Mouse (Mus musculus): ENCODE measurements around the gene Ormdl2. TPM values are rescaled to one million over a fixed set of nuclear protein-coding genes. Genes with fewer than 3 reads are reported as not detected.
"Not testable (repeated sequence)": the region's sequence is repeated elsewhere in the genome, so short reads cannot be mapped to it uniquely, and the experiment has no call there.

The Ormdl2 gene
- 10 to 100 TPM; 11.7 to 12.0 TPM for total RNA-seq (2021)
- long read RNA-seq, experiment 1, transcript Ormdl2-204 (4 exons, 724 nt): minor isoform, 9 of 28 reads
- long read RNA-seq, experiment 1, transcript Ormdl2-201 (4 exons, 1,573 nt): major isoform, 12 of 28 reads
- long read RNA-seq, experiment 1, partial matches to known transcripts: 0 of 28 reads
- long read RNA-seq, experiment 1, other reads (novel, unspliced or antisense): 7 of 28 reads
- long read RNA-seq, experiment 2, transcript Ormdl2-204 (4 exons, 724 nt): major isoform, 7 of 20 reads
- long read RNA-seq, experiment 2, transcript Ormdl2-201 (4 exons, 1,573 nt): minor isoform, 5 of 20 reads
- long read RNA-seq, experiment 2, partial matches to known transcripts: 2 of 20 reads
- long read RNA-seq, experiment 2, other reads (novel, unspliced or antisense): 6 of 20 reads

DNA sequence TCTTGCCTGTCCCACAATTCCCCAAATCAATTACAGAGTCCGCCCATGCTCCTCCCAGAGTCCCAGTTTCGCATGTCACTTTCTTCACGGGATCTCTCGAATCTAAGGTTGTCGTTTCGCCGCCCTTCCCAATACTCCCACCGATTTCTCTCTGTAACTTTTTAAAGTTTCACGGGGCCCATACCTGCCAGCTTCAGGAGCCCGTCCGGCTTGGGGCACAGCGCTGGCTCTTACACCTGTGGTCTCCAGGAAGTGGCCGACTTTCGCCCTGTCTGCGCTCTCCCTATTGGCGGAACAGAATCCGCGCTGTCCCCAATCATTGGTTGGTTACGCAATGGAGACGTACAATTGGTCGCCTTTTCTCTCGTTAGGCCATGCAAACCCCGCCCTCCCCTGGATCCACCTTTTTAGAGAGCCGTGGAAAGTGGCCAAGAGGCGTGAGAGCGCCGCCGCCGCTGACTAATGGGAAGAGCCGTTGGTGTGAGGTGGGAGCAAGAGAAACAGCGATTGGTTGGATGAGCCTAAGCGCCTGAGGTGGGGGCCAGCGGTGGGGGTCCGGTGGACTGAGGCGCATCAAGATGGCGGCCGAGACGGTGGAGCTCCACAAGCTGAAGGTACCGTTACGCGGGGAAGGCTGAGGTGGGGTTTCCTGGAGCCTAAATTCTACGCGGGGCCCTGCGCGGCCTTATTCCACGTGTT, at the start of gene Ormdl2:
Gene Ormdl2 (minus strand): TSS at position 288 of the 699 bp plus-strand sequence.
- DNase-seq (ENCODE audit: low spot score in 2 of 2): peak; percentile 96 to 98

DNA sequence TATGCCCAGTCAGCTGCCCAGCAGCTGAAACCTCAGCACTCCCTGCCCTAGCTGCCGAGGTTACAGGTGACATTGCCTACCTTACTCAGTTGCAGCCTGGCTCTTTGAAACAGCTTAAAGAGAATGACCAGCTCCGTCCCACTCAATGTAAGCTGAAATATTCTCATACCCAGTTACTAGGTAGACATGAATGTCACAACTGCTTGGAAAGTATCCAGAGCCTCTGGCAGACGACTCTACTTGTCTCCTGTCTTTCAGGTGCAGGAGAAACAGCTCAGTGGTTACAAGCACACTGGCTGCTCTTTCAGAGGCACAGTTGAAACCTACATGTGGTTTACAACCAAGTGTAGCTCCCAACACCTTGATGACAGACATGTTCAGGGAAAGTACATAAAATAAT, 48.9 kb upstream of the Ormdl2 start:
- DNase-seq (ENCODE audit: low spot score in 2 of 2): no peak

DNA sequence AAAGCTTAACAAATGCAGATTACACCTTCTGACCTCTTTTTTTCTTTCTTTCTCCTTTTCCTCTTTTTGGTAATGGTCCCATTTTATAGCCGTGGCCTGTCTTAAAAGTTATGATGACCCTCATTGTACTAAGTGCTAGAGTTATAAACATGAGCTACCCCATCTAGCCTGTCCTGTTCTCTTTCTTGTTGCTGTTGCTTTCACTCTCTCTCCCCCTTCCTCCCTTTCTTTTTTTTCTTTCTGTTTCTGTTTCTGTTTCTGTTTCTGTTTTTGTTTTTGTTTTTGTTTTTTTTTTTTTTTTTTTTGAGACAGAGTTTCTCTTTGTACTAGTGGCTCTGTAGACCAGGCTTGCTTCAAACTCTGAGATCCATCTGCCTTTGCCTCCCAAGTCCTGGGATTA, 45.1 kb upstream of the Ormdl2 start:
- no peak for DNase-seq (ENCODE audit: low spot score in 2 of 2)

DNA sequence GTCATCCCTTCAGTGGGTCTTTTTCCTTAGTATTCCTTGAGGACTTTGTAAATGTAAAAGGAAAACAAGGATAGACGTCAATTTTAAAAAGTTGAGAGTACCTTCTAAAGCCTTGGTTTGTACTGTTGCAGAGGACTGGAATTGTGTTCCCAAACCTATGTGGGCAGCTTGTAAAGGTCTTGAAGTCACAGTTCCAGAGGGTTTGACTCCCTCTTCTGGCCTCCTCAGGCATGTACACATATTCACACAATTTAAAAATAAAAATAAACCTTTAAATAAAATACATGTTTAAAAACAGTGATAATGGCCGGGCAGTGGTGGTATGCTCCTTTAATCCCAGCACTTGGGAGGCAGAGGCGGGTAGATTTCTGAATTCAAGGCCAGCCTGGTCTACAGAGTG, 44.6 kb upstream of the Ormdl2 start:
- no peak for DNase-seq (ENCODE audit: low spot score in 2 of 2)

DNA sequence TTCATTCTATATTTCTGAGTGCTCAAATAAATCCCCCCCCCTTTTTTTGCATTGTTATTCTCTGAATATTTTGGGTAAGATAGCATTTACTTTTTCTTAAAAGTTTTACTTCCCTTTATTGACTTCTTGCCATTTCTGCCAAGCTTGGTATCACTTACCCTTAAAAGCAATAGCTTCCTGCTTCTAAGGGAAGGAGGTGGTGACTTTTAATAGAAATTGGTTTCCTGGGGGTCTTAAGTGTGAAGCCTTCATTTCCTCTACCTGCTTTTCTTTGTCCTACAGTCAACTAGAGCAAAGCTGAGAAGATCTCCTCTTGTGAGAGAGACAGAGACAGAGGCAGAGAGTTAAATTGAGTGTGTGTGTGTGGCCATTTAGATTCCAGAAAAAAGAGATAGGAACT, 39.7 kb upstream of the Ormdl2 start:
- DNase-seq (ENCODE audit: low spot score in 2 of 2): no peak

DNA sequence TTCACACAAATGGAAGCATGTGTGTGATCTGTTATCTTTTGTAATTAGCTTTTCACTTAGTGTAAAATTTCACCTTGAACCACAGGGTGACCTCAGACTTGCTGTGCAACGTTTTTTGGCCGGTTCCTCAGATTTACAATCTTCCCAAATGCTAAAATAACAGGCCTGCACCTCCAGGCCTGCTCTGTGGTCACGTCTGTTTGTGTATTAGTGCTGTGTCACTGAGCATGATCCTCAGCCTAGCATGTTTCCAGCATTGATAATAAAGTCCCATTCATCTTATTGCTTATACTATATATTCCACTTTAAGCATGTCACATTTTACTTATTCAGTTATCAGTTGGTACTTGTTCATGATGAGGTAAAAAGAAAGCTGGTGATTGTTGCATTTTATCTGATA, 28.9 kb upstream of the Ormdl2 start:
- DNase-seq (ENCODE audit: low spot score in 2 of 2): no peak

DNA sequence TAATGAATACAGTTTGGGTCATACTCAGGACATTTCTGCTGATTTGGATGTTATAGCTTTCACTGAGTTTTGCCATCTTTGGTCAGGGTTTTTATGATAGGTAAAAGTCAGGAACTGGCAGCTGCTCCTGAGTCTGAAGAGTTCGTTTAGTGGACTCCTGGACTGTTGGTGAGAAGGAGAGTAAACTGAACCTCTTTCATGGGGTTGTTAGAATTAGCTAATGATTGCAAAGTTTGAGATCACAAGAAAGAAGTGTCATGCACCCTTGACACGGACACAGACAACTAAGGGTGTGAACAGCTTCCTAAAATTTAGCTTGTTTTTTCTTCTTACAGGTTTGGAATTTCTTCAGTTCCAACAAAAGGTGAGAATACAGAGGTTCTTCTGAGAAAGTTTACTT, 27.0 kb upstream of the Ormdl2 start:
- no peak for DNase-seq (ENCODE audit: low spot score in 2 of 2)

DNA sequence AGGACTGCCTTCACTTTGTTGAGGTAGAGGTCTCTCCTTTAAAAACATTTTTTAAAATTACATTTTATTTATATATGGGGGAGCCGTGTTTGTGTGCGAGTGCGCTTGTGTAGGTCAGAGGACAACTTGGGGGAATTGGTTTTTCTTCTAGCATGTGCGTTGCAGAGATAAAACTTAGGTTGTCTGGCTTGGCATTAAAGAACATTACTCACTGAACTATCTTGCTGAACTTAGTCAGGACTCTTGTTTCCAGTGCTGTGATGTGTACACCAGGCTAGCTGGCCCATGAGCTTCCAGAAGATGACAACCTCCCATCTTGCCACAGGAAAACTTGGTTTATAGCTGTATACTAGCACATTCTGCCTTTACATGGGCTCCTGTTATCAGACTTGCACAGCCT, 25.2 kb upstream of the Ormdl2 start:
- no peak for DNase-seq (ENCODE audit: low spot score in 2 of 2)

DNA sequence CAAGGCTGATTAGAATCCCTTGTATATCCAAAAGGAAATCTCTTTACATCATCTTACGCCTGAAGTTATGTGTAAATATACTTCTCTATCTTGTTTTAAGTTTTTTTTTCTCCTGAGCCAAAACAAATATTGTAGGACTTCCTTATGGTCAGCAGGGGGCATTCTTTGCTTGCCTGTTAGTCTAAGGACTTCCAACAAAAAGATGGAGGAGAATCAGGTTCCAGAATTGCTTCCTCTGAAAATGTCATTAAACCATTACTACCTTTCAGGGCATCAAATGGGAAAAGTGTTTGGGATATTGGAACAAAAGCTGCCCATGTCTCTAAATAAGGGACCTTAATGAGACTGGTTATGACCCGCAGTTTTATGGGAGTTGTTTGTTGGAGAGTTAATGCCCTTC, 24.1 kb upstream of the Ormdl2 start:
- no peak for DNase-seq (ENCODE audit: low spot score in 2 of 2)

DNA sequence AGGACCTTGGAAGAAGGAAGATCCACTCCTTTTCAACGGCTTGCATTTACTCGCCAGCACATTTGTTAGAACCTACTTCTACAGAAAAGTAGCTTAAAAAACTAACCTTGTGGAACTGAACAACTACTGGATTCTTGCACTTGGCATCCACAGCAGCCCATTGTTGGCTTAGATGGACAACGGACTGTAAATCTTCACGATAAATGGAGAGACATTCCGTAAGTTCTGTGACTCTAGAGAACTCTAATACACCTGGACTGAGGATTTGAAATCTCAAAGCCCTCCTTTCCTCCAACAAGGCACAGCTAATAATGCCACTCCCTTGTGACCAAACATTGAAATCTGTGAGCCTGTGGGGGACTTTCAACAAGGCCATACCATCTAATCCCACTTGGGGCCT, 21.8 kb upstream of the Ormdl2 start:
- DNase-seq (ENCODE audit: low spot score in 2 of 2): no peak

DNA sequence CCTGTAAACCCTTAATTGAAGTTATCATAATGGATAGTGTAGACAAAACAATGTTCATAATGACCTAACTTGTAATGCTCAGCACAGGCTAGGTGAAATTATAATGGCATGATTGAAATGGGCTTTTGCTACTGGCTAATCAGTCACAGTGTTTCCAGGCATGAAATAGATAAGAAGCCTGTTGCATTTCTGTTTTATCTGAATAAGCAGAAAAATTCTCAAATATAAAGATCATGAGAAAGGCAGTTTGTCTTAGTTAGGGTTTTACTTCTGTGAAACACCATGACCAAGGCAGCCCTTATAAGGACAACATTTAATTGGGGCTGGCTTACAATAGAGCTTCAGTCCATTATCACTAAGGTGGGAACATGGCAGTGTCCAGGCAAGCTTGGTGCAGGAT, 19.2 kb upstream of the Ormdl2 start:
- DNase-seq (ENCODE audit: low spot score in 2 of 2): no peak

DNA sequence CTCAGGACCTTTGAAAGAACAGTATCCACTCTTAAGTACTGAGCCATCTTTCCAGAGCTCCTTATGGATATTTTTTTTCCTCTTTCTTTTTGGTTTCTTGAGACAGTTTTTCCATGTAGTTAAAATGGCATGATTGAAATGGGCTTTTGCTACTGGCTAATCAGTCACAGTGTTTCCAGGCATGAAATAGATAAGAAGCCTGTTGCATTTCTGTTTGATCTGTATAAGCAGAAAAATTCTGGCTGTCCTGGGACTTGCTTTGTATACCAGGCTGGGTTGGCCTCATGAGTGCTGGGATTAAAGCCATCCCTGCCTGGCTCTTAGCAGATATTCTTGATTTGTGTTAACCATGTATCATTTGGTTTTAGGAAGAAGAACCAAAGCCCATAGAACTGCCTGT, 18.0 kb upstream of the Ormdl2 start:
- DNase-seq (ENCODE audit: low spot score in 2 of 2): no peak

DNA sequence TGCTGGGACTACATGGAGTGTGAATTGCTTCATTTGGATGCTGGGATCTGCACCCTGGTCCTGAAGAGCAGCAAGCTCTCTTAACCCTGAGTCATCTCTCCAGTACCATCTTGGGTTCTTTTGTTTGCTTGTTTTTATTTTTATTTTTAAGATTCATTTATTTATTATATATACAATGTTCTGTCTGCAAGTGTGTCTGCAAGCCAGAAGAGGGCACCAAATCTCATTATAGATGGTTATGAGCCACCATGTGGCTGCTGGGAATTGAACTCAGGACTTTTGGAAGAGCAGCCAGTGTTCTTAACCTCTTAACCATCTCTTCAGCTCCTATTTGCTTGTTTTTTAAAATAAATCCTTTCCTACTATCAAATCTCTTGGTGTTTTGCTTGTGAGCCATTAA, 16.0 kb upstream of the Ormdl2 start:
- DNase-seq (ENCODE audit: low spot score in 2 of 2): no peak

DNA sequence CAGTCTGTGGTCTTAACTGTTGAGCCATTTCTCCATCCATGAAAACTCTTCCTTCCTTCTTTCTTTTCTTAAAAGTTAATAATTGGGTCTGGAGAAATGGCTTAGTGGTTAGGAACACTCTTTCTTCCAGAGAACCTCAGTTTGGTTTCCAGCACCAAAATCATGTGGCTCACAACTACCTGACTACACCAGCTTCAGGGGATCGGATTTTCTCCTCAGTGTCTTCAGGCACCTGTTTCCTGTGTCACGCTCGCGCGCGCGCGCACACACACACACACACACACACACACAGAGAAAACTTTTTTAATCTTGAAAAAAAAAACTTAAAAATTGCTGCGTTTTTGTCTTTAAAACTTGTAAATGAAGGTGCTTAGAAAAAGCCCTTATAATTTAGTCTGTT, 2.4 kb upstream of the Ormdl2 start:
- DNase-seq (ENCODE audit: low spot score in 2 of 2): no peak

DNA sequence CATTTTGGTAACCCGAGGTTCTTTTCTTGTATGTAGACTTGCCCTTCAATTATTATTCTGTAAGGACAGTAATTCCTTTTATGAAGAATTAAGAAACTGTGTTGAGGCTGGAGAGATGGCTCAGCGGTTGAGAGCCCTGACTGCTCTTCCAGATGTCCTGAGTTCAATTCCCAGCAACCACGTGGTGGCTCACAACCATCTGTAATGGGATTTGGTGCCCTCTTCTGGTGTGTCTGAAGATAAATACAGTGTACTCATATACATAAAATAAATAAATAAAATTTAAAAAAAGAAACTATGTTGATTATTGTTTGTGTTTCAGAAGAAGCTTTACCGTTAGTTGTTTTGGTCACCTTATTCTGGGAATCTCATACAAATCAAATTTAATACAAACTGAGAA, 1.6 kb upstream of the Ormdl2 start:
- not testable (repeated sequence) for DNase-seq (ENCODE audit: low spot score in 2 of 2)

DNA sequence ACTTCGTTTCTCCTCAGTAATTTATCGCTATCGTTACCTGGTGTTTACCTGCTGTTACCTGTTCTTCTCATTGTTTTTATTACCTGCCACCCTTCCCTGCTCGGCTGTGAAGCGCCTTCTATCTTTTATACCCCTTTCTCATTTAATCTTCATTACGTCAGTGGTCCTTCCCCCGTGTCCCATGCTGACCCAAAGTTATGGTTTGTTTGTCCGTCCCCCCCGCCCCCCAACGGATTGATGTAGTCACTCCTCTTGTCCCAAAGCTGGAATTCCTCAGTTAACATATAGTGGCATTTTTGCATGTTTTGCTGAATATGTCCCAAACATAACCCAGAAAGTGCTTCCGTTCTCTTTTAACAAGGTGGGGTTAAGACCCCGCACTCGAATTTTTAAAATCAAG, 690 bp upstream of the Ormdl2 start:
- no peak for DNase-seq (ENCODE audit: low spot score in 2 of 2)

DNA sequence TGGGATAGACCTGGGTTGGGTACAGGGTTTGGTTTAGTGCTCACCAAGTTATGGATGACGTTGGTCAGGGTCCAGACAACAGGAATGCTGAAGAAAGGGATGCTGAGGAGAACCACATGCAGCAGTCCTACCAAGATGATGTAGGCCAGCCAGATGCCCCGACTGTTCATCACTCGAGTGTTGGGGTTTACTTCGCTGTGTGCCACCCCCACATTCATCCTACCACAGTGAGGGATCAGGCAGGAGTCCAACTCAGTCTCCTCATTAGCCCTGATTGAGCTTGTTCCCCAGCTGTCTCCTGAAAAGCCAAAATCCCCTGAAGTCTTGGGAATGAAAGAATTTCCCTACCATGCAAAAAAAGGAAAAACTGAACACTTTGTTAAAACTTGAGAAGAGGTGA, 1.2 kb downstream of the Ormdl2 start:
- DNase-seq (ENCODE audit: low spot score in 2 of 2): no peak

DNA sequence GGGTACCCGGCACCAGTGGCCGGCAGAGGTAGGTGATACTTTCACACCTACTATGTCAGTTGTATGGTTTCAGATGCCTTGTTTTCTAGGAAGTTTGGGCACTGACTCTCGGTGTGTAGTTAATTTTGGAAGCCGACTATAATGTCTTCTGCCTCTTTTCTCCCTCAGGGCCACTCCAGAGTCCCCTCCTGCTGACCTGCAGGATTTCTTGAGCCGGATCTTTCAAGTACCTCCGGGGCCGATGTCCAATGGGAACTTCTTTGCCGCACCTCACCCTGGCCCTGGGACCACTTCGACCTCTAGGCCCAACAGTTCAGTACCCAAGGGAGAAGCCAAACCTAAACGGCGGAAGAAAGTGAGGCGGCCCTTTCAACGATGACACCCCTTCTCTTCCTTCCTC, 4.4 kb downstream of the Ormdl2 start, which contains the start of gene Sarnp:
Gene Sarnp (plus strand): TSS at position 301 of the 400 bp plus-strand sequence.
- DNase-seq (ENCODE audit: low spot score in 2 of 2): no peak

DNA sequence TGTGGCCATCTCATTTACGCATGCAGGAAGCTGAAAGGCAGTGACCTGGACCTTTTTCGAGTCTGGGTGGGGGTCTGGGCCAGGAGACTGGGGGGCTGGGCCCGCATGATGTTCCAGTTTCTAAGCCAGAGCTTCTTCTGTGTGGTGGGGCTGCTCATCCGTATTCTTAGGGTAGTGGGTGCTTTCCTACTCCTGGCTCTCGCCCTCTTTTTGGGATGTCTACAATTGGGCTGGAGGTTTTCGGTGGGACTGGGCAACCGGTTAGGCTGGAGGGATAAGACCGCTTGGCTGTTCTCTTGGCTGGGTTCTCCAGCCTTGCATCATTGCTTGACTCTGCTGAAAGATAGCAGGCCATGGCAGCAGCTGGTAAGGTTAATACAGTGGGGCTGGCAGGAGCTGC, 14.4 kb downstream of the Ormdl2 start:
- DNase-seq (ENCODE audit: low spot score in 2 of 2): no peak

DNA sequence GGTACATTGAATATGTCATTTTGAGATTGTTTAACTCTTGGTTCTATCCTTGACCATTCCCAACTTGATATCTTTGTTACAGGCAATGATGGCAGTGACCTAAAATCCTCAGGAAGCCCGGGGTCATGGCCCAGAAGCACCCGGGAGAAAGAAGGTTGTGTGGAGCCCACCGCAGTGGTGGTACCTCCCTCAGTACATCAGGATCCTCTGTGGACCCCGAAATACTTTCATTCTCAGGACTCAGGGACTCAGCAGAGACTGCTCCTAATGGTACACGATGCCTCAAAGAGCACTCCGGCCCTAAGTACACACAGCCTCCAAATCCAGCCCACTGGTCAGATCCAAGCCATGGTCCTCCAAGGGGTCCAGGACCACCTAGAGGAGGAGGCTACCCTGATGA, 15.4 kb downstream of the Ormdl2 start:
- DNase-seq (ENCODE audit: low spot score in 2 of 2): no peak

DNA sequence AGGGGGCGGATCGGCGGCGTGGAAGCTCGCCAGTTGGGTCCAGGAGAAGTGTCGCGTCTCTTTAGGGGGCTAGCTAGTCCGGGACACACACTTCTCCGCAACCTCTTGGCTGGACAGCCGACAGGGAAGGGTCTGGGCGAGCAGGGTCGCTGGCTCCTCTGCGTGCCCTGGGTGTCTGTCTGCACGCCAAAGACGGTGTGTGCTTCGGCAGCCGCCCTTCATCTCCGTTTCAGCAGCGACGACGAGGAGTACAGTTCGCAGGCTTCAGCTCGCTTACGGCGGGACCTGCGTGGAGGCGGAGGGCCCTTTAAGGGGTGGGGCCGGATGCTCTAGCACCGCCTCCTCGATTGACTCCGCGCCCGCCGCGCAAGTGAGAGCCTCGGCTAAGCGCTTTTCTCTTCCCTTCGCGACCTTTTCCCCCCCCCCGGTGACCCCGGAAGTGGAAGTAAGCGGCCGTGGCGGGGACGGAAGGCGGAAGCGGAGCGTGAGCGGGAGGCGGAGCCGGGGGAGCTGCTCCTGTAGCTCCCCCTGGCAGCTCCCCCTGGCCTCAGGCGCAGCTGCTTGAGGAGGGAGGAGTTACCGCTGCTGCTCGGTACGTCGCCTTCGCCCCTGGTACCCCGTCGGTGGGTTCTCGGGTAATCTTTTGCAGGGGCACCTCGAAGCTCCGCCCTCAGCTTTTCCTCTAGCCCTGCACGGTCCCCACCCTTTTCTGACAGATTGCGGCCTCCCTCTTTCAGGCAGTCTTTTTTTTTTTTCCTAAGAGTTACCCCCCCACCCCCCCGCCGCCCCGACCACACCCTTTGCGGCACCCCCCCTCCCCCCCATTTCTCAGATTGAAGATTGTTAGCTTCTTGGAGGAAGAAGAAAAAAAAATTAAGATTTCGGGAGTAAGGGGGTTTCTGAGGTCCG, 16.1 kb downstream of the Ormdl2 start:
- peak; percentile 93 to 97 for DNase-seq (ENCODE audit: low spot score in 2 of 2)
